In the genomic region with DNA sequence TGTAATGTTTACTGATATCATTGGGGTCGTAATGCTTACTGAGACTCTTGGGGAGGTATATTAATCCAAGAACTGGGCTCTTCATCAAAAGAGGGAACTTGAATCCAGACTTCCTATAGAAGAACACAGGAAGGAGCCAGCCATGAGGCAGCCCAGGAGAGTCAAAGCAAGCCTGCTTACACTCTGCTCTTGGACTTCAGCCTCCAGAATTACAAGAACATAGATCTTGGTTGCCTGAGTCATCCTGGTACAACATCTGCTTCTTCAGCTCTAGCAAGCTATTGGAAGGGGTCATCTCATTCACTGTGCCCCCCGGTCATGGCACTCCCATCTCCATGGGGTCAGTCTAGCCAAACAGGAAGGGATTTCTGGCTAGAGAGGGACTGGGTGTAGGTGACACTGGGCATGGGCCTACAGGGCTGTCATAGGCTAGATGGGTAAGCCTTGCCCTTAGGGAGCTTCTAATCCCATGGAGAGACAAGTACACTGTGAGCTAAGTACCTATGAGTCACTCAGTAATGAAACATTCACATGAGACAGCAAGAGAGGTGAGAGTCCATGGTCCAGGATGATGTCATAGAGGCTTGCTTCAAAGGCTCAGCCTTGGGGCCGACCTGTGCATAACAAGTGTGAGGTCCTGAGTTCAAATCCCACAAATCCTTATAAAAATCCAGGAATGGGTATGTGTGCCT, we compare ENCODE assay signal across 25 mouse cellular contexts.
A peak's percentile ranks its signal among the peaks of the same experiment; 100 is the strongest.
DNase-seq lines count a peak whose midpoint lies in the region; ATAC-seq and TF ChIP-seq lines count a peak whose summit lies in the region.
"Had no signal": no experiment of that assay in that cellular context is flagged by ENCODE, and none has a peak within 500 bp of the region (broad histone marks: within the 10 kb centered on the region; RNA-seq: fewer than 3 reads in every experiment).

No protein-coding gene starts in this region.

- H3K4me1 ChIP-seq in liver, adult 2 months (ENCODE audit: control insufficient read depth, insufficient read depth, low read length) = no peaks in the 10 kb centered on the region
- no peaks in the 10 kb centered on the region for H3K4me1 ChIP-seq in liver, embryonic 12.5 days
- H3K4me1 ChIP-seq in intestine, embryonic 14.5 days (replicated peaks; ENCODE audit: control insufficient read depth, insufficient read depth, low read length) = no peaks in the 10 kb centered on the region
- H3K4me1 ChIP-seq in olfactory bulb, adult 2 months (ENCODE audit: control insufficient read depth, insufficient read depth, low read length) = peaks cover 5% of the 10 kb centered on the region
- H3K4me1 ChIP-seq: forebrain, embryonic 10.5 days; hindbrain, embryonic 15.5 days; liver, embryonic 13.5 days; midbrain, embryonic 10.5 days had no signal

- DNase-seq in liver, adult 2 months (ENCODE audit: extremely low read depth, low read depth, low spot score) = peak; percentile 71
- DNase-seq in 3T3-L1 (ENCODE audit: low read depth, low spot score) = peak; percentile 47
- no peak for DNase-seq in intestine, embryonic 14.5 days (ENCODE audit: low spot score)
- no peak for DNase-seq in adrenal gland, postnatal 4 days (ENCODE audit: low spot score in 2 of 2)
- no peak for DNase-seq in heart, adult 11 months
- no peak for DNase-seq in thymus, postnatal 25 days
- DNase-seq: adrenal gland, postnatal 36 days; cerebellum, adult 11-12 months; cerebellum, postnatal 10 days; forebrain, postnatal 0 days; gastrocnemius, postnatal 25 days; kidney, adult 11 months; kidney, postnatal 14 days; liver, embryonic 13.5 days; lung, postnatal 10 days; right cerebral cortex, postnatal 14 days; spleen, adult 18-20 months; thymus, postnatal 4 days had no signal

- no peak overlapping the region for H3K4me3 ChIP-seq in liver, adult 2 months (ENCODE audit: insufficient read depth, low read depth, low read length)
- H3K4me3 ChIP-seq in liver, embryonic 12.5 days = no peak overlapping the region
- no peak overlapping the region for H3K4me3 ChIP-seq in intestine, embryonic 14.5 days (ENCODE audit: low read depth, low read length)
- H3K4me3 ChIP-seq in olfactory bulb, adult 2 months (ENCODE audit: insufficient read depth, low read depth, low read length) = no peak overlapping the region
- H3K4me3 ChIP-seq: forebrain, embryonic 10.5 days; hindbrain, embryonic 15.5 days; layer of hippocampus, adult 2 months; limb, embryonic 10.5 days; liver, embryonic 13.5 days; midbrain, embryonic 10.5 days had no signal

- TF ChIP-seq CTCF in liver, adult 2 months (IDR thresholded peaks at IDR 0.05; ENCODE audit: low read depth, low read length) = no peak
- TF ChIP-seq CTCF in olfactory bulb, adult 2 months (IDR thresholded peaks at IDR 0.05; ENCODE audit: insufficient read depth, low read depth, low read length) = no peak

- H3K9ac ChIP-seq in liver, adult 2 months (ENCODE audit: low read depth, low read length) = no peak overlapping the region
- no peak overlapping the region for H3K9ac ChIP-seq in liver, embryonic 12.5 days
- no peak overlapping the region for H3K9ac ChIP-seq in intestine, embryonic 14.5 days (ENCODE audit: low read length)
- H3K9ac ChIP-seq: forebrain, postnatal 0 days; hindbrain, embryonic 15.5 days; liver, embryonic 13.5 days had no signal

- H3K36me3 ChIP-seq in liver, adult 2 months (ENCODE audit: control insufficient read depth, insufficient read depth, low read length) = no peaks in the 10 kb centered on the region
- no peaks in the 10 kb centered on the region for H3K36me3 ChIP-seq in liver, embryonic 12.5 days
- H3K36me3 ChIP-seq in intestine, embryonic 14.5 days (ENCODE audit: control insufficient read depth, insufficient read depth, low read length) = no peaks in the 10 kb centered on the region
- H3K36me3 ChIP-seq: forebrain, embryonic 10.5 days; hindbrain, embryonic 15.5 days; limb, embryonic 10.5 days; liver, embryonic 13.5 days; midbrain, embryonic 10.5 days had no signal

- no peaks in the 10 kb centered on the region for H3K79me2 ChIP-seq in liver, adult 2 months (ENCODE audit: control insufficient read depth, insufficient read depth, low read length)

- no peak for TF ChIP-seq POLR2A in liver, adult 2 months (IDR thresholded peaks at IDR 0.05; ENCODE audit: extremely low read depth, insufficient read depth, low read length)
- TF ChIP-seq POLR2A in olfactory bulb, adult 2 months (IDR thresholded peaks at IDR 0.05; ENCODE audit: insufficient read depth, low read depth, low read length) = no peak

- H3K9me3 ChIP-seq in liver, embryonic 12.5 days (replicated peaks) = no peaks in the 10 kb centered on the region
- no peaks in the 10 kb centered on the region for H3K9me3 ChIP-seq in intestine, embryonic 14.5 days (ENCODE audit: control insufficient read depth, low read length)
- H3K9me3 ChIP-seq: forebrain, embryonic 10.5 days; hindbrain, embryonic 15.5 days; limb, embryonic 10.5 days; liver, embryonic 13.5 days; midbrain, embryonic 10.5 days had no signal

- ATAC-seq in liver, embryonic 12.5 days = no peak
- ATAC-seq in intestine, embryonic 14.5 days (replicated peaks; ENCODE audit: low FRiP score, low TSS enrichment, low read depth) = peak; percentile 53; the same call in 1 of the 2 replicates
- ATAC-seq: forebrain, postnatal 0 days had no signal

- H3K27me3 ChIP-seq in liver, adult 2 months (ENCODE audit: control insufficient read depth, insufficient read depth, low read length) = no peaks in the 10 kb centered on the region
- H3K27me3 ChIP-seq in liver, embryonic 12.5 days (replicated peaks) = no peaks in the 10 kb centered on the region
- no peaks in the 10 kb centered on the region for H3K27me3 ChIP-seq in intestine, embryonic 14.5 days (replicated peaks; ENCODE audit: control insufficient read depth, insufficient read depth, low read length)
- H3K27me3 ChIP-seq: hindbrain, embryonic 15.5 days; liver, embryonic 13.5 days had no signal

- no peak overlapping the region for H3K4me2 ChIP-seq in liver, embryonic 12.5 days
- no peak overlapping the region for H3K4me2 ChIP-seq in intestine, embryonic 14.5 days (ENCODE audit: low read length)
- H3K4me2 ChIP-seq: hindbrain, embryonic 15.5 days; liver, embryonic 13.5 days had no signal

- 69% methylated on average over 3 of the region's 3 CpGs for WGBS in liver, adult 2 months
- 70% methylated on average over 3 of the region's 3 CpGs for WGBS in liver, embryonic 12.5 days (ENCODE audit: insufficient replicate concordance)
- WGBS in intestine, embryonic 14.5 days = 90% methylated on average over 3 of the region's 3 CpGs
- WGBS in olfactory bulb, adult 2 months = 91% methylated on average over 3 of the region's 3 CpGs

- no peak overlapping the region for H3K27ac ChIP-seq in liver, adult 2 months (replicated peaks; ENCODE audit: insufficient read depth, low read depth, low read length)
- no peak overlapping the region for H3K27ac ChIP-seq in liver, embryonic 12.5 days
- no peak overlapping the region for H3K27ac ChIP-seq in intestine, embryonic 14.5 days (ENCODE audit: low read depth)
- 0 out of 2 replicates have a peak overlapping the region, but pooled peaks have one; percentile 57 for H3K27ac ChIP-seq in olfactory bulb, adult 2 months (ENCODE audit: insufficient read depth, low read depth, low read length)
- H3K27ac ChIP-seq: forebrain, embryonic 10.5 days; hindbrain, embryonic 15.5 days; layer of hippocampus, adult 2 months; limb, embryonic 10.5 days; liver, embryonic 13.5 days; midbrain, embryonic 10.5 days had no signal

Comparison
In these comparisons a context has a peak if more than half of its experiments do, and no peak if none do; other contexts are left out.
1. DNase-seq: peak in liver, adult 2 months (single experiment) and 3T3-L1 (single experiment); none in intestine, embryonic 14.5 days (single experiment), adrenal gland, postnatal 4 days (0 of 2), heart, adult 11 months (single experiment) and thymus, postnatal 25 days (single experiment).